Mouse (Mus musculus) frontal cortex, adult 2 months (tissue): ENCODE measurements around the gene Zrsr1. TPM values are rescaled to one million over a fixed set of nuclear protein-coding genes. Genes with fewer than 3 reads are reported as not detected.

Experiments used
- DNase-seq, 2 experiments: peaks; one replicate each; pipeline ENCODE4 v3.0.0; 2022; ENCODE audit warnings: low spot score in 1 of 2; ENCODE audit errors: extremely low spot score in 1 of 2
- polyA plus RNA-seq: library from polyadenylated mRNA; depleted of rRNA; stranded (reverse); fragments of >200 nt; gene quantifications from 2 replicates; pipeline ENCODE4 v1.2.3, GENCODE M21; 2012; rRNA removed

The Zrsr1 gene
- 59.0 and 60.0 TPM in 2 replicates for polyA plus RNA-seq

- peak; percentile 68 to 85 for DNase-seq
Observed at GRCm38 (mm10) chr11:22971835-22972709, at the start of gene Zrsr1. Zrsr1 (plus strand) TSS chr11:22972005.

GRCm38 (mm10) chr11:22922546-22922945 lies 49.3 kb upstream of the Zrsr1 start:
- DNase-seq: no peak

GRCm38 (mm10) chr11:22923606-22924005 lies 48.2 kb upstream of the Zrsr1 start:
- DNase-seq: no peak

GRCm38 (mm10) chr11:22928586-22929169 lies 43.1 kb upstream of the Zrsr1 start:
- peak in 1 of 2 experiments; percentile 17 for DNase-seq

- DNase-seq: no peak
Observed at GRCm38 (mm10) chr11:22930129-22930528, 41.7 kb upstream of the Zrsr1 start.

- no peak for DNase-seq
Observed at GRCm38 (mm10) chr11:22931320-22931905, 40.4 kb upstream of the Zrsr1 start.

GRCm38 (mm10) chr11:22932167-22932566 lies 39.6 kb upstream of the Zrsr1 start:
- DNase-seq: no peak

GRCm38 (mm10) chr11:22936446-22937125 lies 35.2 kb upstream of the Zrsr1 start:
- DNase-seq: peak in 1 of 2 experiments; percentile 60

- DNase-seq: peak in 1 of 2 experiments; percentile 12
Observed at GRCm38 (mm10) chr11:22937716-22938316, 34.0 kb upstream of the Zrsr1 start.

- DNase-seq: no peak
Observed at GRCm38 (mm10) chr11:22938983-22939382, 32.8 kb upstream of the Zrsr1 start.

- no peak for DNase-seq
Observed at GRCm38 (mm10) chr11:22949101-22949500, 22.7 kb upstream of the Zrsr1 start.

GRCm38 (mm10) chr11:22950131-22950530 lies 21.7 kb upstream of the Zrsr1 start:
- no peak for DNase-seq

GRCm38 (mm10) chr11:22952668-22953067 lies 19.1 kb upstream of the Zrsr1 start:
- DNase-seq: no peak

GRCm38 (mm10) chr11:22956346-22956745 lies 15.5 kb upstream of the Zrsr1 start:
- no peak for DNase-seq

- no peak for DNase-seq
Observed at GRCm38 (mm10) chr11:22956830-22957229, 15.0 kb upstream of the Zrsr1 start.

- no peak for DNase-seq
Observed at GRCm38 (mm10) chr11:22957791-22958374, 13.9 kb upstream of the Zrsr1 start.

GRCm38 (mm10) chr11:22962101-22962500 lies 9.7 kb upstream of the Zrsr1 start:
- no peak for DNase-seq

GRCm38 (mm10) chr11:22964401-22964800 lies 7.4 kb upstream of the Zrsr1 start:
- DNase-seq: no peak

GRCm38 (mm10) chr11:22965503-22965902 lies 6.3 kb upstream of the Zrsr1 start:
- DNase-seq: no peak

GRCm38 (mm10) chr11:22969486-22969885 lies 2.3 kb upstream of the Zrsr1 start:
- DNase-seq: peak in 1 of 2 experiments; percentile 75
